ENCODE assay signal across 8 mouse cellular contexts in genomic region chr11:96621167-96621566, GRCm38 (mm10).
DNase-seq lines count a peak whose midpoint lies in the region; ATAC-seq and TF ChIP-seq lines count a peak whose summit lies in the region.

No protein-coding gene starts in this region.

- peaks cover 13% of the 10 kb centered on the region; the same call in 1 of the 2 replicates for H3K27me3 ChIP-seq in liver, embryonic 12.5 days (replicated peaks)
- H3K27me3 ChIP-seq in kidney, postnatal 0 days (ENCODE audit: insufficient read depth, low read length) = no peaks in the 10 kb centered on the region
- H3K27me3 ChIP-seq in liver, embryonic 14.5 days (ENCODE audit: control insufficient read depth, insufficient read depth, low read length) = no peaks in the 10 kb centered on the region; the same call in 1 of the 2 replicates

- no peak for TF ChIP-seq EP300 in liver, embryonic 14.5 days (IDR thresholded peaks at IDR 0.05; ENCODE audit: low read depth)

- H3K4me3 ChIP-seq in liver, embryonic 12.5 days = no peak overlapping the region
- H3K4me3 ChIP-seq in kidney, postnatal 0 days (replicated peaks; ENCODE audit: low read depth, low read length) = 0 out of 2 replicates have a peak overlapping the region, but pooled peaks have one; percentile 4
- H3K4me3 ChIP-seq in liver, embryonic 14.5 days (ENCODE audit: insufficient read depth in 1 of 2, low read depth in 2 of 2, low read length in 2 of 2) = no peak overlapping the region

- no peak for ATAC-seq in liver, embryonic 12.5 days
- no peak for ATAC-seq in kidney, postnatal 0 days (replicated peaks; ENCODE audit: low FRiP score, low read depth)
- no peak for ATAC-seq in liver, embryonic 14.5 days (ENCODE audit: insufficient read depth)

- no peaks in the 10 kb centered on the region for H3K9me3 ChIP-seq in liver, embryonic 12.5 days (replicated peaks)
- no peaks in the 10 kb centered on the region for H3K9me3 ChIP-seq in kidney, postnatal 0 days (replicated peaks; ENCODE audit: low read length)
- no peaks in the 10 kb centered on the region for H3K9me3 ChIP-seq in liver, embryonic 14.5 days (ENCODE audit: control insufficient read depth, low read length)

- no peaks in the 10 kb centered on the region for H3K4me1 ChIP-seq in liver, embryonic 12.5 days
- peaks cover 4% of the 10 kb centered on the region; the same call in 1 of the 2 replicates for H3K4me1 ChIP-seq in kidney, postnatal 0 days (replicated peaks; ENCODE audit: insufficient read depth, low read length)
- 0 out of 4 replicates have a peak, but pooled peaks cover 0 to 4% of the 10 kb centered on the region in 2 experiments for H3K4me1 ChIP-seq in liver, embryonic 14.5 days (replicated peaks; ENCODE audit: control insufficient read depth in 2 of 2, insufficient read depth in 2 of 2, low read length in 1 of 2)

- no peak overlapping the region for H3K27ac ChIP-seq in liver, embryonic 12.5 days
- H3K27ac ChIP-seq in kidney, postnatal 0 days = peak overlapping the region; percentile 68; the same call in 1 of the 2 replicates
- no peak overlapping the region for H3K27ac ChIP-seq in liver, embryonic 14.5 days

- H3K9ac ChIP-seq in liver, embryonic 12.5 days = no peak overlapping the region
- 0 out of 2 replicates have a peak overlapping the region, but pooled peaks have one; percentile 10 for H3K9ac ChIP-seq in kidney, postnatal 0 days (ENCODE audit: low read depth, low read length)
- H3K9ac ChIP-seq in liver, embryonic 14.5 days (replicated peaks) = no peak overlapping the region

- DNase-seq in liver = peak; percentile 78
- DNase-seq in c-Kit-positive CD71-positive TER-119-positive erythroid progenitor cells, embryonic 14.5 days (ENCODE audit: low spot score) = peak; percentile 49
- peak; percentile 8 to 24 for DNase-seq in gastrocnemius, adult 8-10 months (ENCODE audit: low spot score in 2 of 2)
- peak; percentile 93 for DNase-seq in kidney, postnatal 0 days (ENCODE audit: low spot score)
- DNase-seq in liver, embryonic 14.5 days (ENCODE audit: low read depth in 3 of 3, low spot score in 3 of 3) = peak; percentile 20 to 32 (median 28)
- DNase-seq in retina, postnatal 7 days (ENCODE audit: low read depth, low spot score) = peak; percentile 65
- peak; percentile 53 to 57 for DNase-seq in urinary bladder, adult 18-20 months (ENCODE audit: low spot score in 2 of 2)

- no peak overlapping the region for H3K4me2 ChIP-seq in liver, embryonic 12.5 days
- H3K4me2 ChIP-seq in kidney, postnatal 0 days (ENCODE audit: low read length) = peak overlapping the region; percentile 38
- no peak overlapping the region for H3K4me2 ChIP-seq in liver, embryonic 14.5 days (ENCODE audit: low read depth)

- TF ChIP-seq CTCF in kidney, postnatal 0 days (IDR thresholded peaks at IDR 0.05; ENCODE audit: low read depth) = peak; percentile 99
- TF ChIP-seq CTCF in liver, embryonic 14.5 days (IDR thresholded peaks at IDR 0.05; ENCODE audit: low read depth) = peak; percentile 86

- H3K36me3 ChIP-seq in liver, embryonic 12.5 days = no peaks in the 10 kb centered on the region
- no peaks in the 10 kb centered on the region for H3K36me3 ChIP-seq in kidney, postnatal 0 days (ENCODE audit: insufficient read depth, low read length)
- no peaks in the 10 kb centered on the region for H3K36me3 ChIP-seq in liver, embryonic 14.5 days (replicated peaks; ENCODE audit: control insufficient read depth, insufficient read depth, low read depth)

- 20% methylated on average over 4 of the region's 4 CpGs for WGBS in liver, embryonic 12.5 days (ENCODE audit: insufficient replicate concordance)
- WGBS in kidney, postnatal 0 days = 24% methylated on average over 4 of the region's 4 CpGs
- WGBS in liver, embryonic 14.5 days (ENCODE audit: insufficient replicate concordance) = 27% methylated on average over 4 of the region's 4 CpGs

Comparison
In these comparisons a context has a peak if more than half of its experiments do, and no peak if none do; other contexts are left out.
1. DNase-seq: peak in every context shown above with its lines; median percentile 93 in kidney, postnatal 0 days; 78 in liver; 65 in retina, postnatal 7 days; 55 in urinary bladder, adult 18-20 months; 49 in c-Kit-positive CD71-positive TER-119-positive erythroid progenitor cells, embryonic 14.5 days; 28 in liver, embryonic 14.5 days; 16 in gastrocnemius, adult 8-10 months.